Mouse (Mus musculus): ENCODE results near the gene Unc79. TPM values are rescaled to one million over a fixed set of nuclear protein-coding genes. Genes with fewer than 3 reads are reported as not detected.

Gene Unc79
- polyA plus RNA-seq, 1 experiment from 2014 or later, result 0.01 TPM

GRCm38 (mm10) chr12:103168892-103169291 is 220.2 kb downstream of the Unc79 start:
- H3K4me3 ChIP-seq (ENCODE audit: inconsistent target), result no peak overlapping the region
- no peaks in the 10 kb centered on the region for H3K79me2 ChIP-seq (ENCODE audit: inconsistent target)
- WGBS (ENCODE audit: missing documents), result 81% methylated on average over 12 of the region's 12 CpGs
- H3K36me3 ChIP-seq (ENCODE audit: inconsistent target), result no peaks in the 10 kb centered on the region
- no peak overlapping the region for H3K27ac ChIP-seq

GRCm38 (mm10) chr12:103183057-103183456 is 234.4 kb downstream of the Unc79 start:
- WGBS (ENCODE audit: missing documents), result 53% methylated on average over 7 of the region's 7 CpGs
- Histone ChIP-seq H3K36me3 (ENCODE audit: inconsistent target) (no peaks in the 10 kb centered on the region), H3K27ac (no peak overlapping the region), H3K79me2 (ENCODE audit: inconsistent target) (no peaks in the 10 kb centered on the region), H3K4me3 (ENCODE audit: inconsistent target) (no peak overlapping the region)

- Histone ChIP-seq H3K27ac (no peak overlapping the region), H3K36me3 (ENCODE audit: inconsistent target) (no peaks in the 10 kb centered on the region), H3K79me2 (ENCODE audit: inconsistent target) (no peaks in the 10 kb centered on the region), H3K4me3 (ENCODE audit: inconsistent target) (no peak overlapping the region)
- WGBS (ENCODE audit: missing documents), result 76% methylated on average over 7 of the region's 7 CpGs
Observed at GRCm38 (mm10) chr12:103187020-103187419, 238.4 kb downstream of the Unc79 start.

GRCm38 (mm10) chr12:103188223-103188622 is 239.6 kb downstream of the Unc79 start:
- Histone ChIP-seq H3K4me3 (ENCODE audit: inconsistent target) (no peak overlapping the region), H3K27ac (no peak overlapping the region), H3K79me2 (ENCODE audit: inconsistent target) (no peaks in the 10 kb centered on the region), H3K36me3 (ENCODE audit: inconsistent target) (no peaks in the 10 kb centered on the region)
- WGBS (ENCODE audit: missing documents), result 79% methylated on average over 8 of the region's 8 CpGs

GRCm38 (mm10) chr12:103189771-103190170 is 241.1 kb downstream of the Unc79 start:
- 88% methylated on average over 12 of the region's 12 CpGs for WGBS (ENCODE audit: missing documents)
- Histone ChIP-seq H3K36me3 (ENCODE audit: inconsistent target) (no peaks in the 10 kb centered on the region), H3K4me3 (ENCODE audit: inconsistent target) (no peak overlapping the region), H3K79me2 (ENCODE audit: inconsistent target) (no peaks in the 10 kb centered on the region), H3K27ac (no peak overlapping the region)

GRCm38 (mm10) chr12:103192996-103193395 is 244.3 kb downstream of the Unc79 start:
- Histone ChIP-seq H3K27ac (no peak overlapping the region), H3K4me3 (ENCODE audit: inconsistent target) (no peak overlapping the region), H3K79me2 (ENCODE audit: inconsistent target) (no peaks in the 10 kb centered on the region), H3K36me3 (ENCODE audit: inconsistent target) (no peaks in the 10 kb centered on the region)
- WGBS (ENCODE audit: missing documents), result 49% methylated on average over 5 of the region's 5 CpGs

- 38% methylated on average over 10 of the region's 11 CpGs for WGBS (ENCODE audit: missing documents)
- Histone ChIP-seq H3K4me3 (ENCODE audit: inconsistent target) (no peak overlapping the region), H3K36me3 (ENCODE audit: inconsistent target) (no peaks in the 10 kb centered on the region), H3K27ac (no peak overlapping the region), H3K79me2 (ENCODE audit: inconsistent target) (no peaks in the 10 kb centered on the region)
Observed at GRCm38 (mm10) chr12:103202592-103203544, 254.2 kb downstream of the Unc79 start.

- 73% methylated on average over 7 of the region's 7 CpGs for WGBS (ENCODE audit: missing documents)
- H3K4me3 ChIP-seq (ENCODE audit: inconsistent target), result no peak overlapping the region
- no peaks in the 10 kb centered on the region for H3K36me3 ChIP-seq (ENCODE audit: inconsistent target)
- H3K27ac ChIP-seq, result no peak overlapping the region
- H3K79me2 ChIP-seq (ENCODE audit: inconsistent target), result no peaks in the 10 kb centered on the region
Observed at GRCm38 (mm10) chr12:103205561-103205960, 256.9 kb downstream of the Unc79 start.

- WGBS (ENCODE audit: missing documents), result 78% methylated on average over 5 of the region's 7 CpGs
- Histone ChIP-seq H3K79me2 (ENCODE audit: inconsistent target) (no peaks in the 10 kb centered on the region), H3K4me3 (ENCODE audit: inconsistent target) (no peak overlapping the region), H3K27ac (no peak overlapping the region), H3K36me3 (ENCODE audit: inconsistent target) (no peaks in the 10 kb centered on the region)
Observed at GRCm38 (mm10) chr12:103209581-103209980, 260.9 kb downstream of the Unc79 start.

- Histone ChIP-seq H3K4me3 (ENCODE audit: inconsistent target) (no peak overlapping the region), H3K79me2 (ENCODE audit: inconsistent target) (no peaks in the 10 kb centered on the region), H3K27ac (no peak overlapping the region), H3K36me3 (ENCODE audit: inconsistent target) (no peaks in the 10 kb centered on the region)
- WGBS (ENCODE audit: missing documents), result 56% methylated on average over 5 of the region's 5 CpGs
Observed at GRCm38 (mm10) chr12:103211078-103211477, 262.4 kb downstream of the Unc79 start.

- 100% methylated on average over 2 of the region's 2 CpGs for WGBS (ENCODE audit: missing documents)
- no peak overlapping the region for H3K27ac ChIP-seq
- no peaks in the 10 kb centered on the region for H3K79me2 ChIP-seq (ENCODE audit: inconsistent target)
- no peak overlapping the region for H3K4me3 ChIP-seq (ENCODE audit: inconsistent target)
- no peaks in the 10 kb centered on the region for H3K36me3 ChIP-seq (ENCODE audit: inconsistent target)
Observed at GRCm38 (mm10) chr12:103213591-103213990, 264.9 kb downstream of the Unc79 start.

- Histone ChIP-seq H3K27ac (no peak overlapping the region), H3K79me2 (ENCODE audit: inconsistent target) (no peaks in the 10 kb centered on the region), H3K36me3 (ENCODE audit: inconsistent target) (no peaks in the 10 kb centered on the region), H3K4me3 (ENCODE audit: inconsistent target) (no peak overlapping the region)
- WGBS (ENCODE audit: missing documents), result 81% methylated on average over 10 of the region's 10 CpGs
Observed at GRCm38 (mm10) chr12:103214270-103214669, 265.6 kb downstream of the Unc79 start.

GRCm38 (mm10) chr12:103214797-103215196 is 266.1 kb downstream of the Unc79 start:
- 93% methylated on average over 2 of the region's 2 CpGs for WGBS (ENCODE audit: missing documents)
- Histone ChIP-seq H3K27ac (no peak overlapping the region), H3K4me3 (ENCODE audit: inconsistent target) (no peak overlapping the region), H3K79me2 (ENCODE audit: inconsistent target) (no peaks in the 10 kb centered on the region), H3K36me3 (ENCODE audit: inconsistent target) (no peaks in the 10 kb centered on the region)

- H3K27ac ChIP-seq, result no peak overlapping the region
- 74% methylated on average over 6 of the region's 6 CpGs for WGBS (ENCODE audit: missing documents)
- H3K79me2 ChIP-seq (ENCODE audit: inconsistent target), result no peaks in the 10 kb centered on the region
- H3K36me3 ChIP-seq (ENCODE audit: inconsistent target), result no peaks in the 10 kb centered on the region
- H3K4me3 ChIP-seq (ENCODE audit: inconsistent target), result no peak overlapping the region
Observed at GRCm38 (mm10) chr12:103215877-103216610, 267.4 kb downstream of the Unc79 start.

- H3K27ac ChIP-seq, result no peak overlapping the region
- no peaks in the 10 kb centered on the region for H3K36me3 ChIP-seq (ENCODE audit: inconsistent target)
- 94% methylated on average over 9 of the region's 9 CpGs for WGBS (ENCODE audit: missing documents)
- H3K4me3 ChIP-seq (ENCODE audit: inconsistent target), result no peak overlapping the region
- no peaks in the 10 kb centered on the region for H3K79me2 ChIP-seq (ENCODE audit: inconsistent target)
Observed at GRCm38 (mm10) chr12:103223671-103224070, 275.0 kb downstream of the Unc79 start.
